Mouse (Mus musculus) hindbrain, embryonic 14.5 days (tissue): ENCODE results near the gene Dbndd2. TPM values are rescaled to one million over a fixed set of nuclear protein-coding genes. Genes with fewer than 3 reads are reported as not detected.
A peak's percentile ranks its signal among the peaks of the same experiment; 100 is the strongest.

ENCODE experiments used
- ATAC-seq: fragments of 200-750 bp; cut with Nextera tagmentation; 2 replicates; pipeline ENCODE4 v1.8.0; 2017; ENCODE audit warnings: moderate number of reproducible peaks, mild to moderate bottlenecking, moderate TSS enrichment, moderate library complexity; ENCODE audit not compliant: low FRiP score
- DNase-seq: peaks from one replicate; pipeline ENCODE4 v3.0.0-alpha.2; 2015; ENCODE audit warnings: low spot score
- H3K27ac ChIP-seq: fragments of 300-500 bp; sonication (generic); 2 replicates; pipeline ENCODE4 v1.5.1; 2014; ENCODE audit warnings: mild to moderate bottlenecking, moderate library complexity
- H3K27me3 ChIP-seq: fragments of 300-500 bp; sonication (generic); 2 replicates; pipeline ENCODE4 v1.6.1; 2014; ENCODE audit warnings: mild to moderate bottlenecking, low read length, mixed read lengths; ENCODE audit not compliant: control insufficient read depth, insufficient read depth
- H3K36me3 ChIP-seq: fragments of 300-500 bp; sonication (generic); replicated peaks from 2 replicates; pipeline ENCODE4 v1.6.1; 2014; ENCODE audit not compliant: control insufficient read depth, insufficient read depth
- H3K4me1 ChIP-seq: fragments of 300-500 bp; sonication (generic); replicated peaks from 2 replicates; pipeline ENCODE4 v1.6.1; 2014; ENCODE audit warnings: antibody characterized with exemption, low read length, mixed read lengths; ENCODE audit not compliant: control insufficient read depth, insufficient read depth
- H3K4me2 ChIP-seq: fragments of 300-500 bp; sonication (generic); replicated peaks from 2 replicates; pipeline ENCODE4 v1.6.1; 2014; ENCODE audit warnings: mild to moderate bottlenecking, moderate library complexity
- H3K4me3 ChIP-seq: fragments of 300-500 bp; sonication (generic); replicated peaks from 2 replicates; pipeline ENCODE4 v1.5.1; 2014; ENCODE audit warnings: mild to moderate bottlenecking, low read length
- H3K9ac ChIP-seq: fragments of 300-500 bp; sonication (generic); 2 replicates; pipeline ENCODE4 v1.6.1; 2014
- H3K9me3 ChIP-seq: fragments of 300-500 bp; sonication (generic); 2 replicates; pipeline ENCODE4 v1.6.1; 2016; ENCODE audit warnings: low read length; ENCODE audit not compliant: control insufficient read depth
- WGBS: fragments of 180-500 bp; shearing (Covaris S2); extraction: QIAGEN DNeasy Blood & Tissue Kit; methylation state at CpG from one replicate; pipeline ENCODE4 v1.1.7; 2014; 5-methylcytosine and 5-hydroxymethylcytosine counted together
- polyA plus RNA-seq: library from polyadenylated mRNA; unstranded; fragments of >200 nt; fragmentation: Nextera tagmentation; extraction: Ambion mirVana; gene quantifications from 2 replicates; pipeline ENCODE4 v1.2.1, GENCODE M21; 2014

Gene Dbndd2
- polyA plus RNA-seq = 13.8 and 14.4 TPM in 2 replicates

DNA sequence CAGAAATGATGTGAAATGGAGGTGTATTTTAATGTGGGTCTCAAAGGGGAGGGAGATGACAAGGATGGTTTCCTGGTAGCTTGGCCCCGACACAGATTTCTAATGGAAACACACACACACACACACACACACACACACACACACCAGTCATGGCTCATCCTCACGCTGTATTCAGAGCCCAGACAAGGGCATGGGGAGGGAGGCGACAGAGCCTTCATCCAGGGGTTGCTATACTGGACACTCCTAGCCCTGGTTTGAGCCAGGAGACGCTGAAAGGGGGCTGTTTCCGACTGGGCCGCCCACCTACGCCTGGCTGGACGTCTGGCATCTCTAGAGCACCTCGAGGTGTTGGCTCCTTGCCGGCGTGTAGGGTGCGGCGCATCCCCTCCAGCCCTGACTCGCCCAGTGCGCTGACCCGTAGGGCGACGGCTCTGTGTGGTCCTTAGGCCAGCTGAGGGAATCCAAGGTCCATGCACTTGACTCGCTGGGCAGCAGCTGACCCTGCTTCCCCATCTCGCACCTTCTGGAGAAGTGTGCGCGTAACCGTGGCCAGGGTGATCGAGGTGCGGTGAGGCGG is at the start of gene Dbndd2:
Gene Dbndd2, plus strand, starts transcription at position 426 of the 577 bp plus-strand sequence.
- Histone ChIP-seq H3K9me3 (no peaks in the 10 kb centered on the region), H3K27me3 (peaks cover 4% of the 10 kb centered on the region), H3K4me2 (peak within 1 kb of the TSS; percentile 99), H3K9ac (peak within 1 kb of the TSS; percentile 53), H3K4me3 (peak within 1 kb of the TSS; percentile 73), H3K36me3 (peaks cover 12% of the 10 kb centered on the region; the same call in 1 of the 2 replicates), H3K4me1 (peaks cover 12% of the 10 kb centered on the region; the same call in 1 of the 2 replicates), H3K27ac (no peak within 1 kb of the TSS)
- under 1% methylated on average over 26 of the region's 26 CpGs for WGBS
- DNase-seq (no peak), ATAC-seq (peak; percentile 53)

GRCm38 (mm10) chr2:164436215-164436913 is 49.5 kb upstream of the Dbndd2 start:
- ATAC-seq (no peak), DNase-seq (no peak)
- H3K27ac ChIP-seq = no peak overlapping the region

GRCm38 (mm10) chr2:164436961-164437360 is 48.9 kb upstream of the Dbndd2 start:
- Histone ChIP-seq H3K4me1 (no peaks in the 10 kb centered on the region; the same call in 1 of the 2 replicates), H3K36me3 (no peaks in the 10 kb centered on the region), H3K9ac (no peak overlapping the region), H3K27ac (no peak overlapping the region), H3K9me3 (no peaks in the 10 kb centered on the region), H3K27me3 (peaks cover 12% of the 10 kb centered on the region), H3K4me3 (no peak overlapping the region), H3K4me2 (no peak overlapping the region)
- no peak for ATAC-seq
- WGBS = 67% methylated on average over 3 of the region's 3 CpGs
- no peak for DNase-seq

More at GRCm38 (mm10) chr2:164436215-164436913, 49.5 kb upstream of the Dbndd2 start:
- Histone ChIP-seq H3K36me3 (no peaks in the 10 kb centered on the region), H3K9ac (no peak overlapping the region), H3K9me3 (no peaks in the 10 kb centered on the region), H3K4me2 (no peak overlapping the region), H3K4me1 (no peaks in the 10 kb centered on the region), H3K27me3 (peaks cover 6% of the 10 kb centered on the region; the same call in 1 of the 2 replicates), H3K4me3 (no peak overlapping the region)
- WGBS = 23% methylated on average over 8 of the region's 8 CpGs

- H3K4me2 ChIP-seq = no peak overlapping the region
- H3K4me3 ChIP-seq = no peak overlapping the region
- peaks cover 18% of the 10 kb centered on the region for H3K27me3 ChIP-seq
- 81% methylated on average over 6 of the region's 6 CpGs for WGBS
- no peaks in the 10 kb centered on the region for H3K9me3 ChIP-seq
- no peak overlapping the region for H3K27ac ChIP-seq
- no peak overlapping the region for H3K9ac ChIP-seq
- ATAC-seq (no peak), DNase-seq (no peak)
- H3K4me1 ChIP-seq = peaks cover 6% of the 10 kb centered on the region
- no peaks in the 10 kb centered on the region for H3K36me3 ChIP-seq
Observed at GRCm38 (mm10) chr2:164437710-164438109, 48.2 kb upstream of the Dbndd2 start.

DNA sequence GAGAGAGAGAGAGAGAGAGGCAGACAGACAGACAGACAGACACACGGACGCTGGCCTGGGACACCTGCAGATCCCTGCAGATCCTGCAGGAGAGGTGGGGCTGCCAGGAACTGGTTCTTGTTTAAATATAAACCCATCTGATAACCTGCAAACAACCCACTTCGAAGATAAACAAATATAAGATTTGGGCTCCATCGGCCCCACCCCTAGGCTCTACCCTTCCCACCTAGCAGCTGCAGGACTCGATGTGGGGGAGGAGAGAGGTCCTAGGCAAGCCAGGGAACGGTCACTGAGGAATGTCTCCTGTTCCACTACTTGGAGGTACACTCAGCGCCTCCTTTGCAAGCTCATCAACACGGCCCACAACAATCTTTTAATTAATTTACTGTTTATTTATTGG is 47.6 kb upstream of the Dbndd2 start:
- ATAC-seq (no peak), DNase-seq (no peak)
- Histone ChIP-seq H3K27ac (no peak overlapping the region), H3K4me2 (no peak overlapping the region), H3K27me3 (peaks cover 20% of the 10 kb centered on the region), H3K4me1 (peaks cover 7% of the 10 kb centered on the region), H3K36me3 (no peaks in the 10 kb centered on the region), H3K4me3 (no peak overlapping the region), H3K9me3 (no peaks in the 10 kb centered on the region), H3K9ac (no peak overlapping the region)
- WGBS = 69% methylated on average over 8 of the region's 8 CpGs

DNA sequence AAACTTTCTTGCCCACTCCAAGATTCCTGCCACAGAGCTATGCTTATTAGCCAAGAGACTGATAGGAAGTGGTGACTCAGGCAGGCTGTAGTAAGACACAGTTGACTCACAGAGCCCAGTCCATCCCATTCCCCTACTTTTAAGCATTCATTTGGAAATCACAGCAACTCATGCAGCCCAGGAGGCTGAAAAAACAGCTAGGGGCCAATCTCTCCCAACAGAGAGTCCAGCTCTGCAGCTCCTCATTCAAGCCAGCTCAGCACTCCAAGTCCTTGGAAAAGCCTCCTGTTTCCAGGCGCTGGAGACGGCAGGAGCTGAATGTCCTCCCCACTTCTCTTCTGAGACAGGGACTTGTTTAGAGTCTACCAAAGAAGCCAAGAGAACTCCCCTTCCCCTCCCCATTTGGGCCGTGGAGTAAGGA is 46.9 kb upstream of the Dbndd2 start:
- ATAC-seq (no peak), DNase-seq (no peak)
- no peak overlapping the region for H3K9ac ChIP-seq
- peaks cover 7% of the 10 kb centered on the region for H3K4me1 ChIP-seq
- H3K27ac ChIP-seq = no peak overlapping the region
- WGBS = 62% methylated on average over 3 of the region's 3 CpGs
- no peaks in the 10 kb centered on the region for H3K9me3 ChIP-seq
- no peaks in the 10 kb centered on the region for H3K36me3 ChIP-seq
- H3K27me3 ChIP-seq = peaks cover 20% of the 10 kb centered on the region
- H3K4me2 ChIP-seq = no peak overlapping the region
- H3K4me3 ChIP-seq = no peak overlapping the region

DNA sequence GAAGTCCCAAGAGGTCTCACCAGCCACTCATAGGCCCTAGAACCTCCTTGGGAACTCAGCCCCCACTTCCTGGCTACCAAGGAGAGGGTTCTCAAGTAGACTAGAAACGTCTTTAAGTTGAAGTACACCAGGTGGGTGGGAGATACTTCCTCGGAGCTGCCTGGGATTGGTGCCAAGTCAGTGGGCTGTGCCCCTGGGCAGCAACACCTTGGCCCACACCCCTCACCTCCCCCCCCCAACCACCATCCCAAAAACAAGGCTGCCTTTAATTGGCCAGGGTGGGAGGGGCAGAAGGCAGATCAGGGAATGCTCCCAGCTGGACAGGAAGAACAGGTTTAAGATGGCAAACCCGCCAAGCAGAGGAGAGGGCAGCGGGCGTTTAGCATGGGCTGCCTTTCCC is 45.6 kb upstream of the Dbndd2 start:
- no peak for DNase-seq
- H3K4me3 ChIP-seq = no peak overlapping the region
- whole genome bisulfite sequencing = 91% methylated on average over 5 of the region's 5 CpGs
- H3K27ac ChIP-seq = no peak overlapping the region
- no peak overlapping the region for H3K4me2 ChIP-seq
- peaks cover 7% of the 10 kb centered on the region for H3K4me1 ChIP-seq
- ATAC-seq = no peak
- no peaks in the 10 kb centered on the region for H3K36me3 ChIP-seq
- no peaks in the 10 kb centered on the region for H3K9me3 ChIP-seq
- no peak overlapping the region for H3K9ac ChIP-seq
- H3K27me3 ChIP-seq = peaks cover 20% of the 10 kb centered on the region

- H3K4me2 ChIP-seq = no peak overlapping the region
- 33% methylated on average over 8 of the region's 8 CpGs for WGBS
- H3K27me3 ChIP-seq = peaks cover 20% of the 10 kb centered on the region
- H3K9ac ChIP-seq = no peak overlapping the region
- H3K27ac ChIP-seq = no peak overlapping the region
- DNase-seq (no peak), ATAC-seq (no peak)
- peaks cover 7% of the 10 kb centered on the region for H3K4me1 ChIP-seq
- no peaks in the 10 kb centered on the region for H3K36me3 ChIP-seq
- no peak overlapping the region for H3K4me3 ChIP-seq
- H3K9me3 ChIP-seq = no peaks in the 10 kb centered on the region
Observed at GRCm38 (mm10) chr2:164441155-164441554, 44.8 kb upstream of the Dbndd2 start.

DNA sequence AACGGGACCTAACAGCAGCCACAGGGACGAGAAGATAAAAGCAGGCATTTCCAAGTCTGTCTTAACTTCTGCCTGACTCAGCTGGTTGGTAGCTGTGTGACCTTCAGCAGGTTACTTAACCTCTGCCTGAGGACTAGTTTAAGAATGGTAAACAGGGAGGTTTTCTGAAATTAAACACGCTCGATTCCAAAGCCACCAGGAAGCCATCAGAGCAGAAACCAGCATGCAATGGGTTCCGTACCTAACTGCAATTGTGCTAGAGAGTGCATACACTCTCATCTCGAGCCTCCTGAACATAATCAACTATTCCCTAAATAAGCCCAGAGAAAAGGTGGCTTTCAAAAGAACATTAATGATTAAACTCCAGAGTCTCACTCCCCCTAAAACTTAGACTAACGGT is 44.2 kb upstream of the Dbndd2 start:
- Histone ChIP-seq H3K4me1 (peaks cover 7% of the 10 kb centered on the region), H3K4me3 (peak overlapping the region; percentile 37; the same call in 1 of the 2 replicates), H3K9ac (no peak overlapping the region), H3K27ac (no peak overlapping the region), H3K4me2 (peak overlapping the region; percentile 82), H3K27me3 (peaks cover 20% of the 10 kb centered on the region), H3K36me3 (no peaks in the 10 kb centered on the region), H3K9me3 (no peaks in the 10 kb centered on the region)
- WGBS = 28% methylated on average over 7 of the region's 7 CpGs
- DNase-seq (no peak), ATAC-seq (no peak)
